Mouse (Mus musculus): Measurements from ENCODE around the gene 1700023F06Rik. TPM values are rescaled to one million over a fixed set of nuclear protein-coding genes. Genes with fewer than 3 reads are reported as not detected.

Gene 1700023F06Rik
- total RNA-seq, 1 experiment = not detected

- Histone ChIP-seq H3K9ac (ENCODE audit: insufficient read depth, low read depth, low read length, poor library complexity, severe bottlenecking) (no peak overlapping the region), H3K4me1 (ENCODE audit: control insufficient read depth in 2 of 2, insufficient read depth in 2 of 2, low read length in 2 of 2, poor library complexity in 1 of 2) (peaks cover 0 to 4% of the 10 kb centered on the region in 2 experiments; a peak in 1 of 4 replicates), H3K36me3 (ENCODE audit: control insufficient read depth, insufficient read depth, low read length, poor library complexity, severe bottlenecking) (no peaks in the 10 kb centered on the region), H3K9me3 (ENCODE audit: control insufficient read depth, insufficient read depth, low read depth, low read length) (no peaks in the 10 kb centered on the region), H3K27ac (ENCODE audit: insufficient read depth, low read depth, low read length, poor library complexity, severe bottlenecking) (no peak overlapping the region), H3K4me3 (ENCODE audit: insufficient read depth in 1 of 2, low read depth in 1 of 2, low read length in 2 of 2, poor library complexity in 1 of 2, severe bottlenecking in 1 of 2) (no peak overlapping the region)
- no peak for DNase-seq (ENCODE audit: low read depth, low spot score)
- in situ Hi-C loops (cut with MboI; ENCODE audit: low sequenced_read_pairs in 2 of 2, unreplicated experiment in 2 of 2) = no loop called here
- TF ChIP-seq CHD2 (IDR thresholded peaks at IDR 0.05; ENCODE audit: low read depth, low read length) (no peak), HCFC1 (IDR thresholded peaks at IDR 0.05; ENCODE audit: borderline replicate concordance, insufficient read depth, low read length) (no peak), MAFK (IDR thresholded peaks at IDR 0.05; ENCODE audit: insufficient read depth, low read depth, low read length) (no peak), ZNF384 (IDR thresholded peaks at IDR 0.05; ENCODE audit: low read depth, low read length) (no peak), ZC3H11A (IDR thresholded peaks at IDR 0.05; ENCODE audit: borderline replicate concordance, low read depth, low read length) (no peak)
Measured at GRCm38 (mm10) chr11:103149771-103150170, 58.6 kb downstream of the 1700023F06Rik start.

Other genes with a start within 250 kb of the 1700023F06Rik start
- gene Nmt1, start 180.4 kb downstream of the 1700023F06Rik start, total RNA-seq (2012; rRNA removed) = 57.1 and 61.0 TPM in 2 replicates
- 32.1 and 43.7 TPM in 2 replicates for gene Dcakd, start 180.2 kb downstream of the 1700023F06Rik start, total RNA-seq (2012; rRNA removed)
- 8.0 and 13.2 TPM in 2 replicates for gene Plcd3, start 106.9 kb downstream of the 1700023F06Rik start, total RNA-seq (2012; rRNA removed)
- 14.0 and 19.7 TPM in 2 replicates for gene Acbd4, start 106.9 kb downstream of the 1700023F06Rik start, total RNA-seq (2012; rRNA removed)
- 20.0 and 29.1 TPM in 2 replicates for gene Hexim1, start 92.3 kb downstream of the 1700023F06Rik start, total RNA-seq (2012; rRNA removed)
- 8.5 and 9.7 TPM in 2 replicates for gene Hexim2, start 76.1 kb downstream of the 1700023F06Rik start, total RNA-seq (2012; rRNA removed)
- gene Fmnl1, start 37.5 kb downstream of the 1700023F06Rik start, total RNA-seq (2012; rRNA removed) = 0.94 and 1.9 TPM in 2 replicates
- not detected in 2 replicates for gene Spata32, start 9.9 kb upstream of the 1700023F06Rik start, total RNA-seq (2012; rRNA removed)
- 4.5 and 5.3 TPM in 2 replicates for gene Map3k14, start 58.9 kb upstream of the 1700023F06Rik start, total RNA-seq (2012; rRNA removed)
- 7.8 and 8.2 TPM in 2 replicates for gene Arhgap27, start 155.1 kb upstream of the 1700023F06Rik start, total RNA-seq (2012; rRNA removed)
- 11.7 and 12.3 TPM in 2 replicates for gene Plekhm1, start 204.1 kb upstream of the 1700023F06Rik start, total RNA-seq (2012; rRNA removed)

Measured in ES-E14 (cell line).